Mouse (Mus musculus) stomach, embryonic 15.5 days (tissue): Measurements from ENCODE around the gene Rps6ka4. TPM values are rescaled to one million over a fixed set of nuclear protein-coding genes. Genes with fewer than 3 reads are reported as not detected.

Source experiments
- ATAC-seq: fragments of 200-750 bp; cut with Nextera tagmentation; 2 replicates; pipeline ENCODE4 v1.8.0; 2017; ENCODE audit warnings: low read depth, moderate number of reproducible peaks, moderate TSS enrichment; ENCODE audit not compliant: insufficient read depth, low FRiP score
- H3K27ac ChIP-seq: fragments of 300-500 bp; sonication (generic); 2 replicates; pipeline ENCODE4 v1.5.1; 2015; ENCODE audit warnings: mild to moderate bottlenecking, inconsistent platforms
- H3K27me3 ChIP-seq: fragments of 300-500 bp; sonication (generic); replicated peaks from 2 replicates; pipeline ENCODE4 v1.6.1; 2015; ENCODE audit warnings: inconsistent platforms
- H3K36me3 ChIP-seq: fragments of 300-500 bp; sonication (generic); 2 replicates; pipeline ENCODE4 v1.6.1; 2015; ENCODE audit warnings: inconsistent platforms
- H3K4me1 ChIP-seq: fragments of 300-500 bp; sonication (generic); 2 replicates; pipeline ENCODE4 v1.6.1; 2015; ENCODE audit warnings: inconsistent platforms
- H3K4me2 ChIP-seq: fragments of 300-500 bp; sonication (generic); 2 replicates; pipeline ENCODE4 v1.6.1; 2015; ENCODE audit warnings: mild to moderate bottlenecking, inconsistent platforms
- H3K4me3 ChIP-seq: fragments of 300-500 bp; sonication (generic); replicated peaks from 2 replicates; pipeline ENCODE4 v1.5.1; 2015; ENCODE audit warnings: inconsistent platforms
- H3K9ac ChIP-seq: fragments of 300-500 bp; sonication (generic); 2 replicates; pipeline ENCODE4 v1.6.1; 2015; ENCODE audit warnings: inconsistent platforms
- H3K9me3 ChIP-seq: fragments of 300-500 bp; sonication (generic); 2 replicates; pipeline ENCODE4 v1.6.1; 2016; ENCODE audit warnings: inconsistent platforms
- WGBS: fragments of 180-500 bp; shearing (Covaris S2); methylation state at CpG from one replicate; pipeline ENCODE4 v1.1.7; 2015; 5-methylcytosine and 5-hydroxymethylcytosine counted together
- polyA plus RNA-seq: library from polyadenylated mRNA; unstranded; fragments of >200 nt; fragmentation: Nextera tagmentation; extraction: Ambion mirVana; gene quantifications from 2 replicates; pipeline ENCODE4 v1.2.1, GENCODE M21; 2015

The Rps6ka4 gene
- polyA plus RNA-seq, 1 experiment from 2014 or later = 30.1 TPM

DNA sequence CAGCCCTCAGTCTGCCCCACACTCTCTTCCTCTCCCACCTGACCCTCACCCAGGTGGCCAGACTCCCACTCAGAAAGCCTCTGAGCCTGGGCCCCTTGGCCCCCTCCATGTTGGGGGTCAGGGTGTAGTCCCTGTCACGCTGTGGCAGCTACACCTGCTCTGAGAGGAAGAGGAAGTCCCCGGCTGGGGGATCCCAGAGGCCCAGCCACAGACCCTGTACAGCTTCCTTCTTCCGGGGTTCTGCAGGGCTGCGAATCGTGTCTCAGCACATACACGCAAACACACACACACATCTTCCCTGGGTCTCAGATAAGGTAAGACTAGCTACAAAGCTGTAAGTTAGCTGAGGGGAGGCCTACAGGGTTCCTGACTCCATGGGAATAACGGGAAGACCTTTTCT is 17.6 kb upstream of the Rps6ka4 start, which contains the start of gene Ccdc88b:
Gene Ccdc88b, minus strand, starts transcription at position 181 of the 400 bp plus-strand sequence.
- H3K4me1 ChIP-seq = peaks cover 13% of the 10 kb centered on the region; the same call in 1 of the 2 replicates
- no peak within 1 kb of the TSS for H3K9ac ChIP-seq
- H3K27me3 ChIP-seq = no peaks in the 10 kb centered on the region
- H3K36me3 ChIP-seq = no peaks in the 10 kb centered on the region
- H3K27ac ChIP-seq = no peak within 1 kb of the TSS
- no peak within 1 kb of the TSS; the same call in 1 of the 2 replicates for H3K4me3 ChIP-seq
- ATAC-seq = no peak
- no peaks in the 10 kb centered on the region for H3K9me3 ChIP-seq
- WGBS = 59% methylated on average over 7 of the region's 7 CpGs
- no peak within 1 kb of the TSS for H3K4me2 ChIP-seq

DNA sequence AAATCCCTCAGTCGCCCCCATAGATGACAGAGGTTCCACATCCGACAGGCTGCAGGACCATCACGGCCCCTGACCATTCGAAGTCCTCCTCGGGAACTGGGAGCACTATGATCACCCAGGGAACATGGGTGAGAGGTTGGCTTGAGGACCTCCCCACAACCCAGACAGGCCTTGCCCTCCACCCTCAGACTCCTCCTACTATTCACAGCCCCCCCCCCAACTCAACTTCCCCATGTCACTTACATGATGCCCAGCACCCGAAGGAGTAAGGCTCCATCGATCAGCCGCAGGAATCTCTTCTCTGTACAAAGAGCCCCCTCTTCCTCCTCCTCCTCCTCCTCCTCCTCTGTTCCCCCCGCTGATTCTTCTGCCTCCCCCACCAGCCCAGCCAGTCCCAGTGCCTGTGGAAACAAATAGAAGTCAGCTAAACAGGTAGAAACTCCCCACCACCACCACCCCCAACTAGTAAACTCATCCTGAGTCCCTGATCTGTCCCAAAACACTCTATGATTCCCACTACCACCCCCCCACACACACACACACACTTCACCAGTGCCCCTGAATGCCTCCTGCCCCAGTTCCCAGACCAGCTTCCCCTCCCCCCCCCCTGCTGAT is 17.1 kb upstream of the Rps6ka4 start:
- Histone ChIP-seq H3K9me3 (no peaks in the 10 kb centered on the region), H3K27me3 (no peaks in the 10 kb centered on the region), H3K4me3 (no peak overlapping the region; the same call in 1 of the 2 replicates), H3K4me2 (no peak overlapping the region), H3K36me3 (no peaks in the 10 kb centered on the region), H3K4me1 (peaks cover 13% of the 10 kb centered on the region; the same call in 1 of the 2 replicates), H3K9ac (no peak overlapping the region), H3K27ac (no peak overlapping the region)
- no peak for ATAC-seq
- WGBS = 74% methylated on average over 9 of the region's 9 CpGs

DNA sequence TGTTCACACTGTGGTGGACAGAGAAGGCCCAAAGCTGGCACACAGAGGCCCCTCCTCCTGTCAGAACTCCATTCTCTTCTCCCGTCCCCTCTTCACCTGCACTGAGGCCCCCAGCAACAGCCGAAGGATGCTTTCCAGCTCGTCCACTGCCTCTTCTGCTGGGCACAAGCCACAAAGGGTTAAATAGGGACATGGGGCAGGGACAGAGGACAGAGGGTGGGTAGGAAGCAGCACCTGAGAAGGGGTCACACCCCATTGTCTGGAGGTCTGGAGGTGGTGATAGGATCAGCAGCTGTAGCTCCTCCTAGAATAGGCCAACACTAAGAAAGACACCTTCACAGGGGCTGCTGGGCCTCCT is 16.5 kb upstream of the Rps6ka4 start:
- Histone ChIP-seq H3K4me1 (peaks cover 13% of the 10 kb centered on the region; the same call in 1 of the 2 replicates), H3K27ac (no peak overlapping the region), H3K36me3 (no peaks in the 10 kb centered on the region), H3K9me3 (no peaks in the 10 kb centered on the region), H3K9ac (no peak overlapping the region), H3K4me3 (no peak overlapping the region; the same call in 1 of the 2 replicates), H3K4me2 (no peak overlapping the region), H3K27me3 (no peaks in the 10 kb centered on the region)
- WGBS = 63% methylated on average over 3 of the region's 3 CpGs
- no peak for ATAC-seq

DNA sequence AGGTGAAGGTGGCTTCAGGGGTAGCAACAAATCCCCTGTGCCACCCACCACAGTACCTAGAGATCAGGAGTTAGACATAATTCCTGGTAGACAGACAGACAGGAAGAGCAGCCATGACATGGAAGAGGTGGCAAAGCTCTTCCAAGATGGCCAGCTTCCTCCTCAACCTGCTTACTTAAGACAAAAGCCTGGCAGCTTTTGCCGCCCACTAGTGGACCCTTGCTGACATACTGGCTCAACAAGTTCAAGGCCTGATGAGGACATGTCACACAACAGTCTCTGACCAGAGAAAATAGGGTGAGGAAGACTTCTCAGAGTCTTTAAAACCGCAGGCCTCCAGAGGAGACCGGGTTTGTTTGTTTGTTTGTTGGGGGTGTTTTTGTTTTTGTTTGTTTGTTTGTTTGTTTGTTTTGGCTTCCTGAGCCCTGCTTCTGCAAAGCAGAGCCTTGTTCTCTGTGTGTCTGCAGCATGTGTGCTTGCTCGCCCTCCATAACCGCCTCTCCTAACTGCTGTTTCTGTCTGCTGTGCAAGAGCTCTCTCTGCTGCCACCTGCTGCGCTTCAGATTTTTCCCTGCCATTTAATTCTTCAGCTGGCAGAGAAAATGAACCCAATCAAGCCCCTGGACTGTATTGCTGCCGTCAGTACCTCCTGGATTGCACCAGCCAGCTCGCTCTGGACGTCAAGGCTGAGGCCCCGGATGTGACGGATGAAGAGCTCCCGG is 16.0 kb upstream of the Rps6ka4 start:
- no peak for ATAC-seq
- WGBS = 38% methylated on average over 12 of the region's 12 CpGs

DNA sequence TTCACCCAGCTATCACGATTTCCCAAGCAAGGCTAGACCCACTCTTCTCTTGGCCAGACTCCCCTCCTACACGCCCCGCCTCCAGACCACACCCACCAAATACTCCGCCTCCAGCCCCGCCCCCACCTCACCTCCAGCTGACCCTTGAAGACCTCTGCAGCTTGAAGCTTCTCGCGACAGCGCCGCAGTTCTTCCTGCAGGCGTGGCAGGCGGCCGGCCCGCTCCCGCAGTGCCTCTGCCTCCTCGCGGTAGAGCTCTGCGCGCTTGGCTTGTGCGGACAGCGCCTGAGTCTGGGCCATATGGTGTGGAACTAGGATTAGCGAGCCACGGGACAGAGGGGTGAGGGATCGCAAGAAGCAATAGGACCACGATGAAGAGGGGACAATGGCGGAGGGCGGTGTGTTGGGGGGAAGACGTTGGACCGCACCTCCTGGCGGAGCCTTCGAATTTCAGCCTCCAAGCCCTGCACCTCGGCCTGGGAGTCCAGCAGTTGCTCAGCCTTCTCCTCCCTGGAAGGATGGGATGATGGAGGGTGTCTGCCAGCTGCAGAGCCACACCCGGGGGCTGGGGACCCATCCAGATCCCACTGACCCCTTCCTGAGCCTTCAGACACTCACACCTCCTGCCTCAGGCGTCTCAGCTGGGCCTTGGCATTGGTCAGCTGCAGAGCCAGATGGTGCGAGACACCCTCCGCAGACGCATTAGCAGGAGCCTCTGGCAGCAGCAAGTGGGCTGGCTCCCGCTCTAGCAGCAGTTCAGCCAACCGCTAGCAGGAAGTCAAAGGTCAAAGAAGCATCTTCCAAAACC is 15.0 kb upstream of the Rps6ka4 start:
- H3K9me3 ChIP-seq = no peaks in the 10 kb centered on the region
- no peaks in the 10 kb centered on the region for H3K27me3 ChIP-seq
- peaks cover 13% of the 10 kb centered on the region; the same call in 1 of the 2 replicates for H3K4me1 ChIP-seq
- H3K27ac ChIP-seq = no peak overlapping the region
- 9% methylated on average over 38 of the region's 38 CpGs for WGBS
- no peaks in the 10 kb centered on the region for H3K36me3 ChIP-seq
- H3K4me2 ChIP-seq = peak overlapping the region; percentile 52
- H3K4me3 ChIP-seq = peak overlapping the region; percentile 25
- peak; percentile 61; the same call in 1 of the 2 replicates for ATAC-seq
- H3K9ac ChIP-seq = no peak overlapping the region

More for the DNA sequence above, 16.0 kb upstream of the Rps6ka4 start:
- Histone ChIP-seq H3K9me3 (no peaks in the 10 kb centered on the region), H3K27me3 (no peaks in the 10 kb centered on the region), H3K36me3 (no peaks in the 10 kb centered on the region), H3K9ac (no peak overlapping the region), H3K4me2 (no peak overlapping the region; the same call in 1 of the 2 replicates), H3K4me1 (peaks cover 13% of the 10 kb centered on the region; the same call in 1 of the 2 replicates), H3K4me3 (no peak overlapping the region), H3K27ac (no peak overlapping the region)

DNA sequence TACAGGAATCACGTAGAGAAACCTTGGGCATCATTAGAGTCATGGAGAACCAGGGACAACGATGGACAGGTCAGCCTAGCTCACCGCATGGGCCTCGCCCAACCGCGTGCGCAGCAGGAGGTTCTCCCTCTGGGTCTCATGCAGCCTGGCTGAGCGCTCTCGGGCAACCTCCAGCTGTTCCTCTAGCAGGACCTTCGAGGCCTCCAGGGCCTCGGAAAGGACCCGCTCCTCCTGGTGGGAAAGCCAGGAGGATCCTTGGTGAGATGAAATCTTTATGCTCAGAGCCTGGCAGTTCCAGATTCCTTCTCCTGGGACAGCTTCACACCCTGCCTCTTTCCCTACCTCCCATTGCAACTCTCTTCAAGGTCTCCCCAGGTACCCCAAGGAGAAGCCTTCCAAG is 14.2 kb upstream of the Rps6ka4 start:
- H3K4me2 ChIP-seq = peak overlapping the region; percentile 52; the same call in 1 of the 2 replicates
- H3K9me3 ChIP-seq = no peaks in the 10 kb centered on the region
- no peak overlapping the region for H3K27ac ChIP-seq
- ATAC-seq = no peak
- H3K27me3 ChIP-seq = 0 out of 2 replicates have a peak, but pooled peaks cover 3% of the 10 kb centered on the region
- H3K4me1 ChIP-seq = peaks cover 13% of the 10 kb centered on the region; the same call in 1 of the 2 replicates
- WGBS = 88% methylated on average over 12 of the region's 12 CpGs
- H3K4me3 ChIP-seq = 0 out of 2 replicates have a peak overlapping the region, but pooled peaks have one; percentile 25
- H3K9ac ChIP-seq = no peak overlapping the region
- H3K36me3 ChIP-seq = no peaks in the 10 kb centered on the region

DNA sequence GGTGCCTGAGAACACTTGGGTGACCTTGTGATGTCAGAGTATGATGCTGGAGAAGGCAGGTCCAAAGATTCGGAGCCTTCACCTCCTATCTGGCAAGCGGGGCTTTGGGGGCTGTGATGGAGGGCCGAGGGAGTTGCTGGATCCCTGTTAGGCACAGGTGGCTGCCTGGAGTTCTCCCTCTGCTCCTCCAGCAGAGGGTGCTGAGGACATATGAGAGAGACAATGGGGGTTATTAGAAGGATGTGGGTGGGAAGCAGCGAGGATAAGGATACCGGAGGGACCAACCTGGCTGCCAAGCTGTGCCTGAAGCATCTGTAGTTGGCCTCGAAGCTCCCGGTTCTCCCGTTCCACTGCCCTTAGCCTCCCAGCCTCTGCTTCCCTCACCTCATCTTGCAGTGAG is 13.5 kb upstream of the Rps6ka4 start:
- Histone ChIP-seq H3K4me3 (no peak overlapping the region), H3K9ac (no peak overlapping the region), H3K9me3 (no peaks in the 10 kb centered on the region), H3K36me3 (no peaks in the 10 kb centered on the region), H3K4me2 (no peak overlapping the region), H3K27ac (no peak overlapping the region), H3K27me3 (peaks cover 10% of the 10 kb centered on the region), H3K4me1 (peaks cover 13% of the 10 kb centered on the region; the same call in 1 of the 2 replicates)
- ATAC-seq = no peak
- 82% methylated on average over 8 of the region's 8 CpGs for WGBS

DNA sequence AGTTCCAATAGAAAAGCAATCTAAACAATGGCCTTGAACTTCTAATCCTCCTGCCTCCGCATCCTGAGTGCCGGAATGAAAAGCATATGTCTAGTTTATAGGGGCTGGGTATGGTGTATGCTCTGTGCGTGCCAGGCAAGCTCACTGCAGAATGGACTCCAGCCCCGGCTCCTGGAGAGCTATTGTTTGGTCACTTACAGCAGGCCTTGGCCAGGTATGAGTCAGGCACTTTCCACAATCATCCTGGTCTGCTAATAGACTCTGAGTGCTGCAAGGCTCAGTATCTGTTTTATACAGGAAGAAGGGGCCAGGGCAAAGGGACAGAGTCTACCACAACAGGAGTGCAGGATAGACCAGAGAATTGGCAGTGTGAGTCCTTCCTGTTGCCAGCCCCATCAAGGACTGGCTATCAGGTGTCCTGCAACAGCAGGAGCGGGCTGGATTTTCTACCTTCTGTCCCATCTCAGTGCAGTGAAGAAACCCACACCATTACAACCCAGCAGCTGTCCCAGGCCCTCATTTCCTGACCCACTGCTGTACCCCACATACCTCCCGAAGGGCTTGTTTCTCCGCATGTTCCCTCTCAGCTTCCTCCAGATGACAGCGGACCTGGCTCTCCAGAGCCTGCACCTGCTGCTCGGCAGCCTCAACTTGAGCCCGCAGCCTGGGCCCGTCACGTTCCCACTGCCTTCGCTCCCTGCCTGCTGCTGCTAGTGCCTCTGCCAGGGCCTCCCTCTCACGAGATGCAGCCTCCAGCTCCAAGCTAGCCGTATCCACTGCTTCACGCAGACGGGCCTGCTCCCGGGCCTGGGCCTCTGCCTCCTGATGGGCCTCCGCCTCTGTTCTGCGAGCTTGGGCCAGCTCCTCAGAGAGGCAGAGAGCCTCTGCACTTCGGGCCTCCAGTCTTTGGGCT is 12.2 kb upstream of the Rps6ka4 start:
- Histone ChIP-seq H3K9ac (no peak overlapping the region), H3K4me1 (peaks cover 21% of the 10 kb centered on the region), H3K27me3 (peaks cover 22% of the 10 kb centered on the region), H3K9me3 (no peaks in the 10 kb centered on the region), H3K27ac (no peak overlapping the region), H3K36me3 (no peaks in the 10 kb centered on the region), H3K4me3 (no peak overlapping the region), H3K4me2 (no peak overlapping the region)
- ATAC-seq = no peak
- WGBS = 80% methylated on average over 21 of the region's 21 CpGs

DNA sequence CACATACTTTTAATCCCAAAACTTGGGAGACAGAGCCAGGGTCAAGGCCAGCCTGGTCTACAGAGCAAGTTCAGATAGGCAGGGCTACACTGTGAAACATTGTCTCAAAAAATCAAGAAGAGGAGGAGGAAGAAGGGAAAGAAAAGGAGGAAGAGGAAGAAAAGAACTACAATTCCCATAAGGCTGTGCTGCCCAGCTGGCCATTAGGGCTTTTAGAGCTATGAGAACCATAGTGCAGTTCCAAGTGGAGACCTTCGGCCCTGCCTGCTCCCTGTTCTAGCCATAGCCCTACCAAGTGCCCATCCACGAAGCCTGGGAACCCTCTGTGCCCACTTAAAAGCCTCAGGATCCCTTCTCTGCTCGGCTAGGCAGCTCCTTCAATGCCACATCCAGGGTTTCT is 11.1 kb upstream of the Rps6ka4 start:
- H3K27ac ChIP-seq = no peak overlapping the region
- ATAC-seq = no peak
- H3K9ac ChIP-seq = no peak overlapping the region
- 75% methylated on average over 3 of the region's 3 CpGs for WGBS
- H3K4me1 ChIP-seq = peaks cover 21% of the 10 kb centered on the region
- H3K27me3 ChIP-seq = peaks cover 33% of the 10 kb centered on the region
- no peak overlapping the region for H3K4me2 ChIP-seq
- no peak overlapping the region for H3K4me3 ChIP-seq
- no peaks in the 10 kb centered on the region for H3K36me3 ChIP-seq
- H3K9me3 ChIP-seq = no peaks in the 10 kb centered on the region

DNA sequence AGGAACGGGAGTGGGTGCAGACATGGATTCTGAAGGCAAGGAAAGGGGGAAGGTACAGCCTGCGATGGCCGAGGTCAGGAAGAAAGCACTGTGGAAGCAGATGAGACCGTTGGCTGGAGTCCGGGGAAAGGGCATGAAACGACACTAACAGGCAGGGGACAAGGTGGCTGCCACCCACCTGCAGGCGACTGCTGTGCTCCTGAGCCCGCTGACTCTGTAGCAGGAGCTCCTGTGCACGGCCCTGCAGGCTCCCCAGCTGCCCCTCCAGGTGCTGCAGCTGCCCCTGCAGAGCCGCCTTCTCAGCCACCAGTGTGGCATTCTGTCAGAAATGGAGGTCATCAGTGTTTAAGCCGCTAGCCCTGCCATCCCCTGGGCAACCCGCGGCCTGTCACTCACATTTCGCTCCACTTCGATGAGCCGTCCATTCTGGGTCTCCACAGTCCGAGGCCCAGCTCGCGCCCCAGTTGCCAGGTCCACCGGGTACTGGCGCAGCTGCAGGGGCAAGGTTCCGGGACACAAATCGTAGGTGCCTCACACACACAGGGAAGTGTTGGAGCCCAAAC is 9.2 kb upstream of the Rps6ka4 start:
- Histone ChIP-seq H3K27me3 (peaks cover 39% of the 10 kb centered on the region), H3K4me2 (no peak overlapping the region), H3K36me3 (no peaks in the 10 kb centered on the region), H3K4me1 (peaks cover 8% of the 10 kb centered on the region), H3K27ac (no peak overlapping the region), H3K4me3 (no peak overlapping the region), H3K9ac (no peak overlapping the region), H3K9me3 (no peaks in the 10 kb centered on the region)
- WGBS = 80% methylated on average over 23 of the region's 23 CpGs
- ATAC-seq = no peak
